Mouse (Mus musculus): ENCODE measurements around the gene Avpr1a. TPM values are rescaled to one million over a fixed set of nuclear protein-coding genes. Genes with fewer than 3 reads are reported as not detected.

Gene Avpr1a
- total and polyA plus RNA-seq, 2 experiments = 28.0 to 42.4 TPM

DNA sequence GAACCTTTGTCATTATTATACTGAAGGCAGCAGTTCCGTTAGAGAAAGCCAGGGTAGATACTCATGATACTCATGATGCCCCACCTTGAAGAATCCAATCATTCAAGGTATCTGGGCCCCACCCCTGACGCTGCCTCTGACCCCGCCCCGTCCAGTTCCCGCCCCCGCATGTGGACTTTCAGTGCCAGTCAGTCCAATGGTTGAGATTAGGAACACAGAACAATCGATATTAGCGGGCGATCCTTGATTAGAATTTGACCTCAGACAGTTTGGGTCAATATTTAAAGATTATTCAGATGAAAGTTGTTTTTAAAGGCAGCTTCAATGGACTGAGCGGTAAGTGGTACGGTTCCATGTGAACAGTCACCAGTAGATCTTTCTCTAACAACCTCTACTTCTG, 7.5 kb downstream of the Avpr1a start:
- peak; percentile 97 for DNase-seq (ENCODE audit: extremely low read depth, low read depth, low spot score)
- WGBS = 25% methylated on average over 11 of the region's 11 CpGs
- Histone ChIP-seq H3K36me3 (ENCODE audit: control insufficient read depth, insufficient read depth, low read length) (no peaks in the 10 kb centered on the region), H3K4me1 (ENCODE audit: control insufficient read depth, insufficient read depth, low read length) (peaks cover 13% of the 10 kb centered on the region; the same call in 1 of the 2 replicates), H3K9ac (ENCODE audit: low read depth, low read length) (no peak overlapping the region), H3K79me2 (ENCODE audit: control insufficient read depth, insufficient read depth, low read length) (no peaks in the 10 kb centered on the region; the same call in 1 of the 2 replicates), H3K27ac (replicated peaks; ENCODE audit: insufficient read depth, low read depth, low read length) (no peak overlapping the region), H3K27me3 (ENCODE audit: control insufficient read depth, insufficient read depth, low read length) (no peaks in the 10 kb centered on the region), H3K4me3 (ENCODE audit: insufficient read depth, low read depth, low read length) (peak overlapping the region; percentile 16; the same call in 1 of the 2 replicates)
- TF ChIP-seq POLR2A (IDR thresholded peaks at IDR 0.05; ENCODE audit: extremely low read depth, insufficient read depth, low read length) (no peak), CTCF (IDR thresholded peaks at IDR 0.05; ENCODE audit: low read depth, low read length) (no peak)

DNA sequence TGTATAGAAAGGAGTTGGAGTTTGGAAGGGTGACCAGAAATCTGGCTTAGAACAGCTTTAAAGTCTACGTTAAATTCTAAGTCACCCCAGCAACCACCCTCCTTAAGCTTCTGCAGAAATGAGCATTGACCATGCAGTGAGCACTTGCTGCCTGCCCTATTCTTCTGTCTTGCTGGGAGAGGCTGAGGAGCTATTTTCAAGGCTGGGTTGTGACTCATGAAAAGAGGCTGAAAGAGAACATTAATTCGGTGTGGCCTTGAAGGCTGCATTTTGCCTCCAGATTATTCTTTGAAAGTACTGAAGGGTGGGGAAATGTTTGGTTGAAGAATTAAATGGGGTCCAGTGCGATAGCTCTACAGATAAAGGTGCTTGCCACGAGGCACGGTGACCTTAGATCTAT, 28.5 kb downstream of the Avpr1a start:
- Histone ChIP-seq H3K9ac (ENCODE audit: low read depth, low read length) (no peak overlapping the region), H3K27me3 (ENCODE audit: control insufficient read depth, insufficient read depth, low read length) (no peaks in the 10 kb centered on the region), H3K79me2 (ENCODE audit: control insufficient read depth, insufficient read depth, low read length) (no peaks in the 10 kb centered on the region), H3K4me1 (ENCODE audit: control insufficient read depth, insufficient read depth, low read length) (no peaks in the 10 kb centered on the region), H3K4me3 (ENCODE audit: insufficient read depth, low read depth, low read length) (no peak overlapping the region), H3K36me3 (ENCODE audit: control insufficient read depth, insufficient read depth, low read length) (no peaks in the 10 kb centered on the region), H3K27ac (replicated peaks; ENCODE audit: insufficient read depth, low read depth, low read length) (no peak overlapping the region)
- TF ChIP-seq POLR2A (IDR thresholded peaks at IDR 0.05; ENCODE audit: extremely low read depth, insufficient read depth, low read length) = no peak
- TF ChIP-seq CTCF (IDR thresholded peaks at IDR 0.05; ENCODE audit: low read depth, low read length) = no peak
- WGBS = 91% methylated on average over 5 of the region's 5 CpGs
- DNase-seq (ENCODE audit: extremely low read depth, low read depth, low spot score) = no peak

DNA sequence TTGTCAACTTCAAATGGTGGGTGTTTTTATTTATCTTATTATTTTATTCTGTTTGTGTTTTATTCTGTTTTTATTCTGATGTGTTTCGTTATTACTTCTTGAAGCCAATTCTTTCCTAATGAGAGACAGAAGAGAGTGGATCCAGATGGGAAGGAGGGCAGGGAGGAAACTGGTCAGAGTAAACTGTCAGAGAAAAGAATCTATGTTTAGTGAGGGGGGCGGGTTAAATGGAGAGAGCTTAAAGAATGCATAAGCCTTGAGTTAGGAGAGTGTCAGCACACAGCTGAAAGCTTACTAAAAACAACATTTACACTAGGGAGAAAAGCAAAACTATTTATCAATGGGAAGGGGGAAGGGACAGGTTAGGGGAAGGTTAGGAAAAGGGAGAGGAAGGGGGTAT, 50.3 kb downstream of the Avpr1a start:
- H3K27ac ChIP-seq (replicated peaks; ENCODE audit: insufficient read depth, low read depth, low read length) = no peak overlapping the region
- no peaks in the 10 kb centered on the region for H3K79me2 ChIP-seq (ENCODE audit: control insufficient read depth, insufficient read depth, low read length)
- H3K9ac ChIP-seq (ENCODE audit: low read depth, low read length) = no peak overlapping the region
- DNase-seq (ENCODE audit: extremely low read depth, low read depth, low spot score) = no peak
- 87% methylated on average over 2 of the region's 2 CpGs for WGBS
- H3K27me3 ChIP-seq (ENCODE audit: control insufficient read depth, insufficient read depth, low read length) = no peaks in the 10 kb centered on the region
- peaks cover 3% of the 10 kb centered on the region; the same call in 1 of the 2 replicates for H3K4me1 ChIP-seq (ENCODE audit: control insufficient read depth, insufficient read depth, low read length)
- H3K4me3 ChIP-seq (ENCODE audit: insufficient read depth, low read depth, low read length) = no peak overlapping the region
- TF ChIP-seq POLR2A (IDR thresholded peaks at IDR 0.05; ENCODE audit: extremely low read depth, insufficient read depth, low read length) (no peak), CTCF (IDR thresholded peaks at IDR 0.05; ENCODE audit: low read depth, low read length) (no peak)
- H3K36me3 ChIP-seq (ENCODE audit: control insufficient read depth, insufficient read depth, low read length) = no peaks in the 10 kb centered on the region

DNA sequence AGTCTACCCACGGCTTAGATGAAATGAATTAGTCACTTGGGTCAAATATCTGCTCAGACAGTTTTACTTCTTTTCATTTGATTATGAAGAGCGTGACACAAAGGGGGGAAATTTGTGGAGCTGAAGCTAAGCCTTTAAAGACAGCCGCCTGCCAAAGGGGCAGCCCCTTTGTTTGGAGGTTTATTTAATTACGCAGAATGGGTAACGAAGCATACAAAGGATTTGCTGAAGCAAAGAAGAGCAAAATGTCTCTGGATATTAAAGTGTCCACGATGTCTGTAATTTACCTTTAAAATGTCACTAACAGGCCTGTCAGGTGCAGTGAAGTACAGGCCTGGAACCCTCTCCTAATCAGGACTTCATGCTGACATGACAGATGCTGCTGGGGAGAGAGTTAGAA, 51.0 kb downstream of the Avpr1a start:
- Histone ChIP-seq H3K27me3 (ENCODE audit: control insufficient read depth, insufficient read depth, low read length) (no peaks in the 10 kb centered on the region), H3K27ac (replicated peaks; ENCODE audit: insufficient read depth, low read depth, low read length) (no peak overlapping the region), H3K4me3 (ENCODE audit: insufficient read depth, low read depth, low read length) (no peak overlapping the region), H3K36me3 (ENCODE audit: control insufficient read depth, insufficient read depth, low read length) (no peaks in the 10 kb centered on the region), H3K9ac (ENCODE audit: low read depth, low read length) (no peak overlapping the region), H3K4me1 (ENCODE audit: control insufficient read depth, insufficient read depth, low read length) (peaks cover 3% of the 10 kb centered on the region; the same call in 1 of the 2 replicates), H3K79me2 (ENCODE audit: control insufficient read depth, insufficient read depth, low read length) (no peaks in the 10 kb centered on the region)
- TF ChIP-seq CTCF (IDR thresholded peaks at IDR 0.05; ENCODE audit: low read depth, low read length) = no peak
- TF ChIP-seq POLR2A (IDR thresholded peaks at IDR 0.05; ENCODE audit: extremely low read depth, insufficient read depth, low read length) = no peak
- WGBS = 90% methylated on average over 6 of the region's 6 CpGs
- no peak for DNase-seq (ENCODE audit: extremely low read depth, low read depth, low spot score)

Other genes starting within 250 kb of the Avpr1a start
- gene Ppm1h, start 230.3 kb downstream of the Avpr1a start, total RNA-seq (2014; rRNA removed) = 3.2 and 3.7 TPM in 2 replicates
- gene Ppm1h, start 230.3 kb downstream of the Avpr1a start, polyA plus RNA-seq (2012; rRNA removed) = 0.78 and 1.5 TPM in 2 replicates

All from liver, adult 2 months (tissue).